Mouse (Mus musculus): Measurements from ENCODE around the gene Xaf1.
"Not testable (repeated sequence)": the region's sequence is repeated elsewhere in the genome, so short reads cannot be mapped to it uniquely, and the experiment has no call there.

DNA sequence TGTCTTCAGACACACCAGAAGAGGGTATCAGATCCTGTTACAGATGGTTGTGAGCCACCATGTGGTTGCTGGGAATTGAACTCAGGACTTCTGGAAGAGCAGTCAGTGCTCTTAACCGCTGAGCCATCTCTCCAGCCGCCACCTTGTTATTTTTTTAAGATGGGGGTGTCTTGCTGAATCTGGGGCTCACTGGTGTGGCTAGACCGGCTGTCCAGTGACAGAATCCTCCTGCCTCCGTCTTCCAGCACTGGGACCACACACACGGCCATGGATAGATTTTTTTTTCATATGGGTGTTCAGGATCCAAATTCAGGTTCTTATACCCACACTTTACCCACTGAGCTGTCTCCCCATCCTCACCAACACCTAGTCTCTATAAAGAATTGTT lies 41.8 kb downstream of the Xaf1 start:
- not testable (repeated sequence) for TF ChIP-seq CTCF (IDR thresholded peaks at IDR 0.05; ENCODE audit: control insufficient read depth, insufficient read depth, insufficient replicate concordance, low read depth, low read length); POLR2A (IDR thresholded peaks at IDR 0.05; ENCODE audit: control insufficient read depth, low read depth, low read length)
